Mouse (Mus musculus): Measurements from ENCODE around the gene Tead3.
"Not testable (repeated sequence)": the region's sequence is repeated elsewhere in the genome, so short reads cannot be mapped to it uniquely, and the experiment has no call there.

Gene Tead3

GRCm38 (mm10) chr17:28331241-28332112 is 19.1 kb downstream of the Tead3 start:
- DNase-seq (ENCODE audit: low spot score in 2 of 2) = no peak

GRCm38 (mm10) chr17:28330590-28330989 is 20.0 kb downstream of the Tead3 start:
- not testable (repeated sequence) for DNase-seq (ENCODE audit: low spot score in 2 of 2)

- no peak for DNase-seq (ENCODE audit: low spot score in 2 of 2)
These were observed 20.4 kb downstream of the Tead3 start for GRCm38 (mm10) chr17:28330232-28330546.

GRCm38 (mm10) chr17:28329503-28330231 is 20.9 kb downstream of the Tead3 start:
- DNase-seq (ENCODE audit: low spot score in 2 of 2) = no peak

GRCm38 (mm10) chr17:28328946-28329345 is 21.7 kb downstream of the Tead3 start:
- no peak for DNase-seq (ENCODE audit: low spot score in 2 of 2)

GRCm38 (mm10) chr17:28328366-28328928 is 22.2 kb downstream of the Tead3 start, which contains the start of gene Rpl10a:
Gene Rpl10a (plus strand): TSS chr17:28328471.
- DNase-seq (ENCODE audit: low spot score in 2 of 2) = peak; percentile 96 to 99

- no peak for DNase-seq (ENCODE audit: low spot score in 2 of 2)
These were observed 22.8 kb downstream of the Tead3 start for GRCm38 (mm10) chr17:28327673-28328325.

- no peak for DNase-seq (ENCODE audit: low spot score in 2 of 2)
These were observed 23.7 kb downstream of the Tead3 start for GRCm38 (mm10) chr17:28326951-28327350.

GRCm38 (mm10) chr17:28325751-28326150 is 24.9 kb downstream of the Tead3 start:
- DNase-seq (ENCODE audit: low spot score in 2 of 2) = no peak

- not testable (repeated sequence) for DNase-seq (ENCODE audit: low spot score in 2 of 2)
These were observed 26.2 kb downstream of the Tead3 start for GRCm38 (mm10) chr17:28324416-28324815.

- no peak for DNase-seq (ENCODE audit: low spot score in 2 of 2)
These were observed 26.8 kb downstream of the Tead3 start for GRCm38 (mm10) chr17:28323786-28324185.

GRCm38 (mm10) chr17:28321700-28322099 is 28.9 kb downstream of the Tead3 start:
- DNase-seq (ENCODE audit: low spot score in 2 of 2) = no peak

- no peak for DNase-seq (ENCODE audit: low spot score in 2 of 2)
These were observed 32.9 kb downstream of the Tead3 start for GRCm38 (mm10) chr17:28317725-28318124.

- DNase-seq (ENCODE audit: low spot score in 2 of 2) = no peak
These were observed 33.5 kb downstream of the Tead3 start for GRCm38 (mm10) chr17:28317091-28317490.

GRCm38 (mm10) chr17:28316476-28316875 is 34.1 kb downstream of the Tead3 start:
- DNase-seq (ENCODE audit: low spot score in 2 of 2) = peak in 1 of 2 experiments; percentile 28

- DNase-seq (ENCODE audit: low spot score in 2 of 2) = peak in 1 of 2 experiments; percentile 46
These were observed 34.9 kb downstream of the Tead3 start for GRCm38 (mm10) chr17:28315611-28316160.

GRCm38 (mm10) chr17:28313880-28314225 is 36.8 kb downstream of the Tead3 start:
- no peak for DNase-seq (ENCODE audit: low spot score in 2 of 2)

- peak; percentile 97 for DNase-seq (ENCODE audit: low spot score in 2 of 2)
These were observed 37.3 kb downstream of the Tead3 start, which contains the start of gene Fance for GRCm38 (mm10) chr17:28313212-28313879. Gene Fance (plus strand): TSS chr17:28313519.

GRCm38 (mm10) chr17:28312232-28313211 is 38.1 kb downstream of the Tead3 start:
- DNase-seq (ENCODE audit: low spot score in 2 of 2) = no peak

Data from right cerebral cortex, postnatal 10 days (tissue).